Mouse (Mus musculus) C2C12 (cell line): ENCODE data around the gene Prcd. TPM values are rescaled to one million over a fixed set of nuclear protein-coding genes. Genes with fewer than 3 reads are reported as not detected.

Experiments used
- H3K27me3 ChIP-seq: one replicate; pipeline ENCODE4 v1.6.1; 2011; ENCODE audit not compliant: control insufficient read depth, insufficient read depth, insufficient read length
- H3K36me3 ChIP-seq: one replicate; pipeline ENCODE4 v1.6.1; 2011; ENCODE audit not compliant: control insufficient read depth, insufficient read depth
- H3K4me3 ChIP-seq: one replicate; pipeline ENCODE4 v1.5.1; 2011; ENCODE audit warnings: mild to moderate bottlenecking, control low read depth; ENCODE audit not compliant: poor library complexity, insufficient read depth, severe bottlenecking
- H3K79me2 ChIP-seq: one replicate; pipeline ENCODE4 v1.6.1; 2011; ENCODE audit not compliant: control insufficient read depth, insufficient read depth
- H3K79me3 ChIP-seq: one replicate; pipeline ENCODE4 v1.6.1; 2011; ENCODE audit warnings: low read depth, control low read depth
- H3ac ChIP-seq: one replicate; pipeline ENCODE3; 2011; ENCODE audit warnings: low read depth; ENCODE audit not compliant: control insufficient read depth, insufficient read length
- CEBPB ChIP-seq: IDR thresholded peaks from one replicate; pipeline ENCODE4 v1.6.1; 2011; ENCODE audit warnings: low read depth, mild to moderate bottlenecking, control low read depth, moderate library complexity
- CTCF ChIP-seq: IDR thresholded peaks from one replicate; pipeline ENCODE4 v1.5.1; 2011; ENCODE audit not compliant: control insufficient read depth, insufficient read depth, insufficient read length
- FOSL1 ChIP-seq: IDR thresholded peaks from one replicate; pipeline ENCODE4 v1.8.0; 2011; ENCODE audit warnings: mild to moderate bottlenecking, low read length; ENCODE audit not compliant: poor library complexity, insufficient read depth, severe bottlenecking
- MAX ChIP-seq: IDR thresholded peaks from one replicate; pipeline ENCODE4 v1.6.1; 2011; ENCODE audit warnings: mild to moderate bottlenecking, control low read depth
- MYOD1 ChIP-seq: IDR thresholded peaks from one replicate; pipeline ENCODE4 v1.6.1; 2011; ENCODE audit warnings: low read depth; ENCODE audit not compliant: control insufficient read depth, insufficient read length
- MYOG ChIP-seq: IDR thresholded peaks from one replicate; pipeline ENCODE4 v1.6.1; 2011; ENCODE audit not compliant: control insufficient read depth, insufficient read length; ENCODE audit errors: extremely low read depth
- USF1 ChIP-seq: IDR thresholded peaks from one replicate; pipeline ENCODE4 v1.6.1; 2011; ENCODE audit warnings: low read depth, mild to moderate bottlenecking, control low read depth, moderate library complexity
- polyA plus RNA-seq: library from polyadenylated mRNA; unstranded; fragments of >200 nt; fragmentation: generic; extraction: Trizol; gene quantifications from one replicate; pipeline ENCODE4 v1.2.1, GENCODE M21; 2012; ENCODE audit warnings: missing spikeins

Prcd gene
- polyA plus RNA-seq, 1 experiment: 1.2 TPM

DNA sequence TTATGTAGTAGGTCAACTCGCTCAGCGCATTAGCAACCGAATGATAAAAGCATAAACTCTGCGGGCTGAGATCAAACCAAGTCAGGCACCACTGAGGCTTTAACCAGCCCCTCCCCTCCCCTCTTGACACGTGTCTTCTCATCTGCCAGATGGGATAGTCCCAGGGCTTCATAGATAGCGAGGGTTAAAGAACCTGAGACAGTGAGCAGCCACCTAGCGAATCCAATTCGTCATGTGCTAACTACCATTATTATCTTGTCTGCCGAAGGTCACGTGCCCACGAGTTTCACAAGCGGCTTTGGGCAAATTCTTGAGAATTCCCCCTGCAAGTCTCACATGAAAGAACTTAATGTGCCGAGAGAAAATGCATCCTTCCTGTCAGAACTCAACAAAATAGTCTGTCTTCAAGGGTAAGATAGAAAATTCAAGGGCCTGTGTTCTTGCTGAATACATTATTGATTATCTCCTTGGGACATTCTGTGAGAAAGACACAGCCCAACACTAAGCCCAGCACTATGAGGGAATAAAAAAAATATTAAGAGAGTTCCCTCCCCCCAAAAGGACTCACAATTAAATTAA, 16.5 kb downstream of the Prcd start:
- Histone ChIP-seq H3K27me3 (peaks cover 4% of the 10 kb centered on the region), H3K36me3 (peaks cover 29% of the 10 kb centered on the region), H3K79me2 (peaks cover 38% of the 10 kb centered on the region), H3ac (no peak overlapping the region), H3K4me3 (no peak overlapping the region), H3K79me3 (peaks cover 33% of the 10 kb centered on the region)
- TF ChIP-seq FOSL1 (no peak), MAX (no peak)

DNA sequence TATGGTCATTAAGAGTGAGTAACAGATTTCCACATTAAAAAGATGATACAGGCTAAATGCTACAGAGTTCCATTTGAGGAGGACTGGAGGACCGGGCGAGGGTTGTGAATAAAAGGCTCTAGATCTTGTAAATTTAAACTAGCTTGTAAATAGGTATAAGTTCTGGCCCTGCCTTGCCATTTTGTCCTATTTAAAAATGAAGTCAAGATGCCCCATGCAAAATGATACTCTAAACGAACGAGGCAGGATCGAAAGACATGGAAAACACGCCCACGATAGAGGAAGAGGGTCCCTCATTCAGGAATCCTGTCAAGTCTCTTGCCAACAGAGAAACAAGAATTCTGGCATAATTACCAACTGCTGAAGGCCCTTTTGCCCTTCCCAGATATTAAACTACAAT, 17.1 kb downstream of the Prcd start:
- H3K27me3 ChIP-seq: peaks cover 4% of the 10 kb centered on the region
- H3K36me3 ChIP-seq: peaks cover 34% of the 10 kb centered on the region
- TF ChIP-seq CEBPB (no peak), CTCF (no peak), MYOG (no peak), FOSL1 (no peak), MYOD1 (no peak), MAX (no peak), USF1 (no peak)
- no peak overlapping the region for H3K4me3 ChIP-seq
- peaks cover 43% of the 10 kb centered on the region for H3K79me2 ChIP-seq
- no peak overlapping the region for H3ac ChIP-seq
- H3K79me3 ChIP-seq: peaks cover 38% of the 10 kb centered on the region

DNA sequence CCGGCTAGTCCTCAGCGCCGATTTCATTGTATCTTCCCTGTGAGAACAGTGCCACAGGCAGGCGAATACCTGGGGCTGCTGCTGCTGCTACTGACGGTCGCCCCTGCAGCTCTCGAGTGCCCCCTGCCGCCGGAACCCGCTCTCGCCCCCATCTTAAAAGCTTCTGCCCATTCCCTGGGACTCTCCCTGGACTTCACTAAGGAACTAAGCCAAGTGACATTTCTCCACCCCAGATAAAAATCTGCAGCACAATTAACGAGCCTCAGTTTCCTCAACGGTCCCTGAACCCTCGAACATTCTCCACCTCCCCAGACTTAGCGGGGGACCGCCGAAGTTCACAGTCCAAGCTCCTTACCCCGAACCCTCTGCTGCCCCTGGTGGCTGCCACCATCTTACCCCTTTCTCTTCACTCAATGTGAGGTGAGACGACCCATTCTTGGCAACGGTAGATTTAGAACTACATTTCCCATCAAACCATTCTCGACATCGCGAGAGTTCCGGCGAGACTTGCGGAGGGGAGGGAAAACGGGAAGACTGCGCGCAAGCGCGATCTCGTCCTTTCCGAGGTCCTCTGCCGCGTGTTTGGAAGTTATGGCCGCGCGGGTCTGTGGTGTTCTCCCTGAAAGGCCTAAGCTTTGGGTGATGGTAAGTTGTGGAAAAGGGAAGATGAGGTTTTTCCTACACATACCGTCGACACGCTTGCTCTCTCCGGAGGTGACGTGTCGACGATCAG, 17.9 kb downstream of the Prcd start:
- peak overlapping the region; percentile 98 for H3ac ChIP-seq
- H3K79me3 ChIP-seq: peaks cover 43% of the 10 kb centered on the region
- H3K27me3 ChIP-seq: peaks cover 4% of the 10 kb centered on the region
- TF ChIP-seq MAX (peak; percentile 97), MYOG (no peak), CTCF (peak; percentile 90), CEBPB (no peak)
- H3K79me2 ChIP-seq: peaks cover 52% of the 10 kb centered on the region
- peak overlapping the region; percentile 98 for H3K4me3 ChIP-seq
- peaks cover 43% of the 10 kb centered on the region for H3K36me3 ChIP-seq

DNA sequence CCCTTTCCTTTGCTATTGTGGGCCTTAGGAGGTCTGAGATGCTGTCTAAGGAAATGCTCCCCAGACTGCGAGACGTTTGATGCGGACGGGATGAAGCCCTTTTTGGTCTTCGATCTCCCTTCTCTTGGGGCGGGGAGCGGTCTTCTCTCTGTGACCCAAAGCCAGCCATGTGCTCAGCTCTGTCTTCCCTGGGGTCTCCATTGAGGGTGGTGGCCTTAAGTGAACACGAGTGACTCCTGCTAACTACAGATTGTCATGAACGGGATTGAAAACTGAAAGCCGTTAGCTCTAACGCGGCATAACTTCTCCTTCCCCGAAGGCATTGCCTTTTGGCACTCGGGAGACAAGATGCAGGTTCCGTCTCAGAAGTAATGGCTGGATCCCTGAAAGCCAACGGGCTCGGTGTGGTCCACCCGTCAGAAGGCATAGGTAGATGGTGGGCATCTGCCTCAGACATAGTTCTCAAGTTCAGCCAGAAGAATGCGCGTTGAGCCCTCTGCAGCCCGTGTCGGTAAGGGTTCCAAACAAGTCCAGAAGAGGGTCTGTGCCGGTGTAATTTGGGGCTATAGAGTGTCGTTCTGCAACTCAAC, 18.6 kb downstream of the Prcd start:
- peaks cover 50% of the 10 kb centered on the region for H3K36me3 ChIP-seq
- H3ac ChIP-seq: peak overlapping the region; percentile 98
- H3K27me3 ChIP-seq: peaks cover 4% of the 10 kb centered on the region
- TF ChIP-seq USF1: no peak
- peak; percentile 8 for TF ChIP-seq MAX
- no peak for TF ChIP-seq FOSL1
- no peak for TF ChIP-seq MYOG
- no peak for TF ChIP-seq MYOD1
- H3K4me3 ChIP-seq: peak overlapping the region; percentile 98
- peaks cover 50% of the 10 kb centered on the region for H3K79me3 ChIP-seq
- peaks cover 58% of the 10 kb centered on the region for H3K79me2 ChIP-seq

DNA sequence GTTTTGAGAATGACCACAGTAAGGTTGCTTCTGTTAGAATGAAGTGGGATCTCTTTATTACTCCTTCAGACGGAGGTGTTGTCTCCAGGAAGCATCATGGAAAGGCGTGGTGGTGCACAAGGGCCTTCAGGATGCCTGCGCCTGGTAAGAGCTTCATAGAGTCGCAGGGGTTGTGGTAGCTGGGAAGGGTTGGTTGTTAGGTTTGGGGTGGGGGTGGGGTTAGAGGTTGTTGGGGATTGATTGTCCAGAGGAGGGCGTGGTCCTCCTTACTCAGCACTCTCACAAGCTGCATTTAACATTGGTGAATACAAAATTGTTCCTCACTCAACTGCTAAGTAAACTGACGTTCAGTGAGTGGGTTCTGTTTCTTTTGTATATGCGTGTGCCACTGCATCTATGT, 19.3 kb downstream of the Prcd start:
- TF ChIP-seq CEBPB: no peak
- TF ChIP-seq MAX: no peak
- no peak for TF ChIP-seq CTCF
- no peak for TF ChIP-seq USF1
- TF ChIP-seq MYOG: no peak
- TF ChIP-seq MYOD1: no peak
- no peak for TF ChIP-seq FOSL1
- peaks cover 65% of the 10 kb centered on the region for H3K79me2 ChIP-seq
- peaks cover 56% of the 10 kb centered on the region for H3K36me3 ChIP-seq
- H3K79me3 ChIP-seq: peaks cover 56% of the 10 kb centered on the region
- H3K27me3 ChIP-seq: peaks cover 4% of the 10 kb centered on the region
- H3K4me3 ChIP-seq: peak overlapping the region; percentile 98
- H3ac ChIP-seq: peak overlapping the region; percentile 74

DNA sequence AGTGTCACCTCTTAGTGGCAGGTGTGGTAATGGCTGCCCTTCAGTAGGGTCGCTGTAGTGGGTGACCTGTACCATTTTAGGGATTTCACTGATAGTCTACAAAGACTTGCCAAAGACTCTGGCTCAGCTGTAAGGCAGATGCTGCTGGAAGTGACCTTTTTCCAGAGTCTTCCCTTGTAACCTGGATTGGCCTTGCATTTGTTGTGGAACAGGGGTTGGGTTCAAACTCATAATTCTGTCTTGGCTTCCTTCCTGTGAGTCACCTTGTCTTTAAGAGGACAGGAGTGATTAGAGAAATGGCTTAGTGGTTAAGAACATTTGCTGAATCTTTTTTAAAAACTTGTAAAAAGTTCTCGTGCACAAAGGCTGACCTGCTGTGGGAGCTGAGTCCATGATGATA, 20.1 kb downstream of the Prcd start:
- Histone ChIP-seq H3K79me3 (peaks cover 60% of the 10 kb centered on the region), H3ac (peak overlapping the region; percentile 44), H3K4me3 (peak overlapping the region; percentile 98), H3K79me2 (peaks cover 73% of the 10 kb centered on the region), H3K36me3 (peaks cover 64% of the 10 kb centered on the region), H3K27me3 (peaks cover 3% of the 10 kb centered on the region)
- TF ChIP-seq CEBPB: no peak
- no peak for TF ChIP-seq USF1
- no peak for TF ChIP-seq MYOD1
- TF ChIP-seq CTCF: no peak
- no peak for TF ChIP-seq MYOG
- no peak for TF ChIP-seq MAX
